Mouse (Mus musculus): ENCODE measurements at regions not wholly inside any gene's neighbourhood (a gene's known extent, or its start where the extent isn't known, plus 50 kb on each side); places are given as distances from the start of the nearest gene placed in this dataset.

DNA sequence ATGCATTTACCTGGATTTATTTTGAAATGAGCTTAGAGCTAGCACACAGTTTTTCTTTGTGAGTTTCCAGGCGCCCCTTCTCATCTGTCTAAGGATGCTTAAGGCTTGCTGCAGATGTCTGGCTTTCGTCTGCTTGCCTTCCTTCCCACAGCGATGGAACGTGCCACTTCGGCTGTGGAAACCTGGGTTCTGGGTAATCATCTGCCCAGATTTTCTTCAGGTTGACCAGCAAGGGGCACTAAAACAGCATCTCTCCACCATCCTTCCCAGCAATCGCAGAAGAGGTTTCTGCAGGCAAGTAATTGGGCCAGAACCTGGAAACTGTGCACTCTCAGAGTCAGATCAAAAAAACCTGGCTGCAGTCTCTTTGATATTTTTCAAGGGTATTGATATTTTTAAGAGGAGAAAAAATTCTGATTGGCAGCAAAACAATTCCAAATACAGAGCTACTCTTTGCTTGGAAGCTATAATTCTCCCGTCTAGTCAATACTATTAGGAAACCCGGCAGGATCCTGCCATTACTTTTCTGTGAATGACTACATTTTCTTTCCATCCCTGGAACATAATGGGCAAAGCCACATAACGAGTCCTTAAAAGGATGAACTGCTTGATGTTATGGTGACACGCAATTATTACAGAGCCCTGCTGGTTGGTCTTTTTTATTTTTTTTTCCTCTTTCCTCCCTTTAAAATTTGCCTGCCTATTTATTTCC is 75.2 kb upstream of the Sash1 start:
- TF ChIP-seq CTCF (IDR thresholded peaks at IDR 0.05; ENCODE audit: control insufficient read depth, insufficient read depth, insufficient read length) (no peak), MYOD1 (IDR thresholded peaks at IDR 0.05; ENCODE audit: control insufficient read depth, insufficient read length, low read depth) (no peak), MAX (IDR thresholded peaks at IDR 0.05) (no peak)

Measured in C2C12 (cell line).